Mouse (Mus musculus): Measurements from ENCODE around the gene CK137956. TPM values are rescaled to one million over a fixed set of nuclear protein-coding genes. Genes with fewer than 3 reads are reported as not detected.

Gene CK137956
- polyA plus RNA-seq, 1 experiment from 2014 or later, result not detected

- no peak for DNase-seq (ENCODE audit: low spot score)
Observed at GRCm38 (mm10) chr4:127913551-127913950, 57.2 kb downstream of the CK137956 start.

- no peak for DNase-seq (ENCODE audit: low spot score)
Observed at GRCm38 (mm10) chr4:127907151-127907550, 63.6 kb downstream of the CK137956 start.

DNA sequence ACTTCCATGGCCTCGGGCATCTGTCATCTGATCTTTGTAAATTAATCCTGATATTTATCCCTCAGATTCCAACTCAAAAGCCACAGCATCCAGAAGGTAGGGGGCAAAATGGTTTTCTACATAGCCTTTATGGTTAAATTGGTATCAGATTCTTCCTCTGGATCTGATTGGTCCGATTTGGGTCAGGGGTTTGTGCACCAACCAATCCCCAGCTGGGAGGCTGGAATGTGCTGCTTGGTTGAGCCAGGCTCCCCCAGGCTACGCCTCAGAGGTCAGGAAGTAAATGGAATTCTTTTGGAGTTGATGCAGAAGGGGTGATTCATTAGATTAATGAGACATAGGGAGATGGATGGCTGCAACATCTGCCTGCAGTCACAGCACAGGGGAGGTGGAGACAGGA lies 66.8 kb downstream of the CK137956 start:
- no peak for DNase-seq (ENCODE audit: low spot score)

DNA sequence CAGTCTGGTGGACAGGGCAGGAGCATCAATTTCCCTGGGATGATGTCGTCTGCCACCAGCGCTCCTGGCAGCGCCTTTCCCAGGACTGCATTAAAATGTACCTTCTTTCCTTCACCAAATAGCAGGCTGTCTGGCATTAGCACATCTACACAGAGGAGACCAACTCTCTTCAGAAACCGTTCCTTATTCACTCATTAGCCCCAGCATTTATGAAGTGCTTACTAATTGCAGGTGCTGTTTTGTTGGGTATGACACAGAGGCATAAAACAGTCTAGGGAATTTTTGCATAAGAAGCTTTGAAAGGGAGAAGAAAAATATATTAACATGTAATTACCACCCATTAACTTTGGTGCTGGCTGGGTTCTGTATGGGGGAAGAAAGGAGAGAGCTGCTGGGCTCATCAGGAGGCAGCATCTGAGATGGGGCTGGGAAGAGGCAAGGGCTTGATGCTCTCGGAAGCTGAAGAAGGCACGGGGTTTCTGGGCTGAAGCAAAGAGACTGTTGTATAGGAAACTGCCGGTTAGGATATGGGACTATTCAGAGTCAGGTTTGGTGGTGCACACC lies 69.8 kb downstream of the CK137956 start:
- DNase-seq (ENCODE audit: low spot score), result no peak

DNA sequence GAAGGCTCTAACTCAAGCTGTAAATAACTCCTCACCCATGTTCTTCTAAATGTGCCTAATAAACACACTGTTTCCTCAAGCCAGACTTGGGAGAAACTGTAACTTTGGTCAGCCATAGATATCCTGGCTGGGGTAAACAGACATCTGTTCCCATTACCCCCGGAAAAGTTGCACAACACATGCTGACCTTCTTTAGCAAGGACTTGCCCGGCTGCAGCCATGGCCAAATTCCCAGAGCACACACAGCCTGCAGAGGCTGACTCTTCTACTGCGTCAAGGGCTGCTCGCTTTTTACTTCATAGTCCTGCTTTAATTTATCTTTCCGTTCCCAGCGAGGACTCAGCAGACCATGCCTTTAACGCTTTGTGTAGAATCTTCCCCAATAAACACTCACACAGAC lies 81.7 kb downstream of the CK137956 start:
- no peak for DNase-seq (ENCODE audit: low spot score)

DNA sequence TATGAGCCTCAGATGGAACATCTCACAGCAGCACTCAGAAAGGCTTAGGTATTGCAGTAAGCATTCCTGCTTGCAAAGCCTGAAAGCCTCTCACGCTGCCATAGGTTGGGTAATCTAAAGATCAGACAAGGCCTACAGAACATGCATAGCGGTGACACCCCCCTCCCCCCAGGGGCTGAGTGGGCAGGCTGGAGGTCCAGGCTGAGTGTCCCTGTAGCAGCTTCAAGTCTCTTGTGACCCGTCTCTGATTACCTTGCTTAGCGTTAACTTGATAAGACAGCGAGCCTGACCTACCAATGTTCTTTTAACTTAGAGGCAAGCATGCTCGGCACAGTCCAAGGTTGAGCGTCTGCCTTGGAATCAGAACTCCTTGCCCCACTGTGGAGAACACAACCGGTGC lies 91.8 kb downstream of the CK137956 start:
- DNase-seq (ENCODE audit: low spot score), result no peak

Other genes starting within 250 kb of the CK137956 start
- gene Csmd2, start 16.9 kb upstream of the CK137956 start, polyA plus RNA-seq (2015; fragmentation: Nextera tagmentation; extraction: Ambion mirVana), result 0.10 TPM in 2 replicates

Measured in thymus, postnatal 0 days (tissue).